Mouse (Mus musculus) ES-E14 (cell line): ENCODE measurements at regions not wholly inside any gene's neighbourhood (a gene's known extent, or its start where the extent isn't known, plus 50 kb on each side); places are given as distances from the start of the nearest gene placed in this dataset.
A peak's percentile ranks its signal among the peaks of the same experiment; 100 is the strongest.
"Not testable (repeated sequence)": the region's sequence is repeated elsewhere in the genome, so short reads cannot be mapped to it uniquely, and the experiment has no call there.

Source experiments
- DNase-seq: peaks from one replicate; pipeline ENCODE4 v3.0.0-alpha.2; 2013; ENCODE audit warnings: low read depth, low spot score
- H3K27ac ChIP-seq: 2 replicates; pipeline ENCODE4 v1.5.1; 2012; ENCODE audit warnings: low read depth, mild to moderate bottlenecking, low read length, moderate library complexity, mixed read lengths; ENCODE audit not compliant: poor library complexity, insufficient read depth, severe bottlenecking
- H3K36me3 ChIP-seq: 2 replicates; pipeline ENCODE4 v1.6.1; 2012; ENCODE audit warnings: mild to moderate bottlenecking, low read length, moderate library complexity, mixed read lengths; ENCODE audit not compliant: control insufficient read depth, poor library complexity, insufficient read depth, severe bottlenecking
- H3K4me1 ChIP-seq, 2 experiments: fragments of 150-350 bp in 1 of 2; sonication (generic) in 1 of 2; 2 replicates each; pipeline ENCODE4 v1.6.1; 2012; ENCODE audit warnings: low read length in 2 of 2, mild to moderate bottlenecking in 1 of 2, mixed read lengths in 1 of 2; ENCODE audit not compliant: control insufficient read depth in 2 of 2, insufficient read depth in 2 of 2, poor library complexity in 1 of 2
- H3K4me3 ChIP-seq, 2 experiments: fragments of 150-350 bp in 1 of 2; sonication (generic) in 1 of 2; 2 replicates each; pipeline ENCODE4 v1.5.1; 2012; ENCODE audit warnings: low read length in 2 of 2, low read depth in 1 of 2, mild to moderate bottlenecking in 1 of 2, mixed read lengths in 1 of 2; ENCODE audit not compliant: insufficient read depth in 1 of 2, poor library complexity in 1 of 2, severe bottlenecking in 1 of 2
- H3K9ac ChIP-seq: 2 replicates; pipeline ENCODE4 v1.6.1; 2012; ENCODE audit warnings: low read depth, mild to moderate bottlenecking, low read length, mixed read lengths; ENCODE audit not compliant: poor library complexity, insufficient read depth, severe bottlenecking
- H3K9me3 ChIP-seq: fragments of 150-350 bp; sonication (generic); 2 replicates; pipeline ENCODE4 v1.6.1; 2012; ENCODE audit warnings: low read depth, mild to moderate bottlenecking, low read length; ENCODE audit not compliant: control insufficient read depth, insufficient read depth
- CHD2 ChIP-seq: IDR thresholded peaks from 2 replicates; pipeline ENCODE4 v1.6.1; 2014; ENCODE audit warnings: mild to moderate bottlenecking, low read depth, low read length, inconsistent platforms
- HCFC1 ChIP-seq: IDR thresholded peaks from 2 replicates; pipeline ENCODE4 v1.6.1; 2012; ENCODE audit warnings: low read length, inconsistent platforms, borderline replicate concordance; ENCODE audit not compliant: insufficient read depth
- MAFK ChIP-seq: IDR thresholded peaks from 2 replicates; pipeline ENCODE4 v1.6.1; 2014; ENCODE audit warnings: mild to moderate bottlenecking, low read depth, low read length, inconsistent platforms; ENCODE audit not compliant: insufficient read depth
- ZC3H11A ChIP-seq: IDR thresholded peaks from 2 replicates; pipeline ENCODE4 v1.6.1; 2012; ENCODE audit warnings: low read depth, mild to moderate bottlenecking, inconsistent platforms, low read length, borderline replicate concordance
- ZNF384 ChIP-seq: IDR thresholded peaks from 2 replicates; pipeline ENCODE4 v1.6.1; 2012; ENCODE audit warnings: low read depth, low read length, inconsistent platforms
- in situ Hi-C, 2 experiments: fragments of 600-800 bp; cut with MboI; formaldehyde crosslinking; loops; one replicate each; pipeline ENCODE4 v1.15.1; 2025; ENCODE audit warnings: low sequenced_read_pairs in 2 of 2, inconsistent platforms in 1 of 2; ENCODE audit not compliant: unreplicated experiment in 2 of 2

- DNase-seq = no peak
These were observed 79.4 kb upstream of the Klf13 start for GRCm38 (mm10) chr7:64018107-64018506.

GRCm38 (mm10) chr7:64016874-64017273 is 78.2 kb upstream of the Klf13 start:
- Histone ChIP-seq H3K9me3 (no peaks in the 10 kb centered on the region), H3K27ac (no peak overlapping the region), H3K4me3 (no peak overlapping the region), H3K36me3 (no peaks in the 10 kb centered on the region), H3K9ac (no peak overlapping the region), H3K4me1 (peaks cover 0 to 3% of the 10 kb centered on the region in 2 experiments; a peak in 1 of 4 replicates)
- in situ Hi-C loops = no loop called here
- TF ChIP-seq ZC3H11A (no peak), ZNF384 (no peak), MAFK (no peak), HCFC1 (no peak), CHD2 (no peak)
- no peak for DNase-seq

More at GRCm38 (mm10) chr7:64018107-64018506, 79.4 kb upstream of the Klf13 start:
- H3K27ac ChIP-seq = no peak overlapping the region
- H3K4me1 ChIP-seq = peaks cover 0 to 5% of the 10 kb centered on the region in 2 experiments; a peak in 2 of 4 replicates
- H3K4me3 ChIP-seq = no peak overlapping the region
- H3K9me3 ChIP-seq = no peaks in the 10 kb centered on the region
- in situ Hi-C loops = no loop called here
- TF ChIP-seq ZC3H11A = no peak
- TF ChIP-seq HCFC1 = no peak
- TF ChIP-seq MAFK = no peak
- no peak for TF ChIP-seq CHD2
- TF ChIP-seq ZNF384 = 0 out of 2 replicates have a peak, but pooled peaks have one; percentile 44
- H3K9ac ChIP-seq = no peak overlapping the region
- H3K36me3 ChIP-seq = no peaks in the 10 kb centered on the region

- H3K9me3 ChIP-seq, H3K4me3 ChIP-seq, H3K36me3 ChIP-seq, H3K27ac ChIP-seq, H3K9ac ChIP-seq, DNase-seq, in situ Hi-C loops, H3K4me1 ChIP-seq: not testable (repeated sequence)
These were observed 76.4 kb upstream of the Klf13 start for GRCm38 (mm10) chr7:64015136-64015535.

- Histone ChIP-seq H3K36me3 (no peaks in the 10 kb centered on the region), H3K9ac (no peak overlapping the region), H3K4me3 (no peak overlapping the region), H3K27ac (no peak overlapping the region), H3K4me1 (peaks cover 4 to 7% of the 10 kb centered on the region in 2 experiments; a peak in 1 of 4 replicates), H3K9me3 (no peaks in the 10 kb centered on the region)
- DNase-seq = no peak
- TF ChIP-seq ZNF384 = no peak
- TF ChIP-seq MAFK = no peak
- no peak for TF ChIP-seq CHD2
- in situ Hi-C loops = no loop called here
These were observed 75.5 kb upstream of the Klf13 start for GRCm38 (mm10) chr7:64014227-64014626.

DNA sequence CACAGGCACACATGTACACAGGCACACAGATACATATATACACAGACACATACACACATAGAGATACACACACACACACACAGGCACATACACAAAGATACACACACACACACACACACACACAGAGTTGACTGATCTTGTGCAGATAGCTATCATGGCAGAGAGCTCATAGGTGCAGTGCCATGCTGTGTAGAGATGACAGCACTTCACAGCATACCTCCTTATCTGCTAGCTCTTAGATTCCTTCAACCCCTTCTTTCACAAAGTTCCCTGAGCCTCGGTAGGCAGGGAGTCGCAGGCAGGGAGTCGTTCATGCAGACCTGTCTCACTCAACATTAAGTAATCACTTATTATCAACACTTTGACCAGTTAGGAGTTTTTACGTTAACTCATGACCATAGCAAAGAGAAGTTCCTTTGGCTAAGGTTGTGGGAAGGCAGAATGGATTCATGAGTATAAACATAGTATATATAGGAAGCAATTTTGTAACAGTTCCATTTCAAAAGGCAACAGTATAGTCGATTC is 74.4 kb upstream of the Klf13 start:
- H3K27ac ChIP-seq = no peak overlapping the region
- in situ Hi-C loops = no loop called here
- no peak overlapping the region for H3K9ac ChIP-seq
- no peak overlapping the region for H3K4me3 ChIP-seq
- DNase-seq = no peak
- peaks cover 4 to 7% of the 10 kb centered on the region in 2 experiments; a peak in 1 of 4 replicates for H3K4me1 ChIP-seq
- H3K36me3 ChIP-seq = no peaks in the 10 kb centered on the region
- TF ChIP-seq MAFK = no peak
- no peaks in the 10 kb centered on the region for H3K9me3 ChIP-seq
